Mouse (Mus musculus): Measurements from ENCODE around the gene Eci2. TPM values are rescaled to one million over a fixed set of nuclear protein-coding genes. Genes with fewer than 3 reads are reported as not detected.
"Not testable (repeated sequence)": the region's sequence is repeated elsewhere in the genome, so short reads cannot be mapped to it uniquely, and the experiment has no call there.

The Eci2 gene
- polyA plus RNA-seq, 1 experiment from 2014 or later = 141 TPM

DNA sequence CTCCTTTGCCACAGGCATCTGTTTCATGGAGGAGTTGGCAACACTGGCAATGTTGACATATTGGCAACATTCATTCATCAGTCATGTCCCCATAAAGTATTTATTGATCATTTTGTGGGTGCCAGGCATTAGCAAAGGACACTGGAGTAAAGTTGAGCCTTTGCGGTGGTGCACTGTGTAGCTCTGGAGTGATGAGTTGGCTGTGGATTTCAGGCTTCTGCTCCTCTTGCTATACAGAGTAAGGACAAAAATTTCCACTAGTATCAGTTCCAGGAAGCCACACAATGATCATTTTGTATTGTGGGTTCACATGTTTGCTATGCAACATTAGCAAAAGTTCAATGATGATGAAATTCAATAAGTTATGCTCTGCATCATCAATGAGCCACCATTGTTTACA lies 10.8 kb downstream of the Eci2 start:
- no peaks in the 10 kb centered on the region for H3K4me1 ChIP-seq (ENCODE audit: control insufficient read depth, insufficient read depth, low read length)
- ATAC-seq (ENCODE audit: insufficient number of reproducible peaks, low FRiP score, low TSS enrichment, low read depth) = no peak
- H3K36me3 ChIP-seq (ENCODE audit: control insufficient read depth, insufficient read depth, low read length) = no peaks in the 10 kb centered on the region
- H3K27me3 ChIP-seq (ENCODE audit: control insufficient read depth, insufficient read depth, low read length) = no peaks in the 10 kb centered on the region
- H3K9me3 ChIP-seq (ENCODE audit: control insufficient read depth, low read length) = no peaks in the 10 kb centered on the region
- no peak overlapping the region for H3K27ac ChIP-seq (replicated peaks; ENCODE audit: low read depth, low read length)
- 100% methylated on average over 1 of the region's 1 CpGs for WGBS
- no peak overlapping the region for H3K4me3 ChIP-seq (ENCODE audit: low read depth, low read length)
- H3K9ac ChIP-seq (ENCODE audit: low read length) = no peak overlapping the region
- no peak for DNase-seq (ENCODE audit: low spot score)
- H3K4me2 ChIP-seq (ENCODE audit: low read depth, severe bottlenecking) = no peak overlapping the region

GRCm38 (mm10) chr13:34995925-34996324 lies 31.0 kb downstream of the Eci2 start:
- H3K27ac ChIP-seq (replicated peaks; ENCODE audit: low read depth, low read length) = no peak overlapping the region
- no peaks in the 10 kb centered on the region for H3K36me3 ChIP-seq (ENCODE audit: control insufficient read depth, insufficient read depth, low read length)
- H3K9me3 ChIP-seq (ENCODE audit: control insufficient read depth, low read length) = no peaks in the 10 kb centered on the region
- H3K27me3 ChIP-seq (ENCODE audit: control insufficient read depth, insufficient read depth, low read length) = no peaks in the 10 kb centered on the region
- H3K4me1 ChIP-seq (ENCODE audit: control insufficient read depth, insufficient read depth, low read length) = 0 out of 2 replicates have a peak, but pooled peaks cover 6% of the 10 kb centered on the region
- no peak overlapping the region for H3K9ac ChIP-seq (ENCODE audit: low read length)
- no peak overlapping the region for H3K4me3 ChIP-seq (ENCODE audit: low read depth, low read length)
- H3K4me2 ChIP-seq (ENCODE audit: low read depth, severe bottlenecking) = no peak overlapping the region
- no peak for ATAC-seq (ENCODE audit: insufficient number of reproducible peaks, low FRiP score, low TSS enrichment, low read depth)
- WGBS = 88% methylated on average over 2 of the region's 2 CpGs
- DNase-seq (ENCODE audit: low spot score) = no peak

DNA sequence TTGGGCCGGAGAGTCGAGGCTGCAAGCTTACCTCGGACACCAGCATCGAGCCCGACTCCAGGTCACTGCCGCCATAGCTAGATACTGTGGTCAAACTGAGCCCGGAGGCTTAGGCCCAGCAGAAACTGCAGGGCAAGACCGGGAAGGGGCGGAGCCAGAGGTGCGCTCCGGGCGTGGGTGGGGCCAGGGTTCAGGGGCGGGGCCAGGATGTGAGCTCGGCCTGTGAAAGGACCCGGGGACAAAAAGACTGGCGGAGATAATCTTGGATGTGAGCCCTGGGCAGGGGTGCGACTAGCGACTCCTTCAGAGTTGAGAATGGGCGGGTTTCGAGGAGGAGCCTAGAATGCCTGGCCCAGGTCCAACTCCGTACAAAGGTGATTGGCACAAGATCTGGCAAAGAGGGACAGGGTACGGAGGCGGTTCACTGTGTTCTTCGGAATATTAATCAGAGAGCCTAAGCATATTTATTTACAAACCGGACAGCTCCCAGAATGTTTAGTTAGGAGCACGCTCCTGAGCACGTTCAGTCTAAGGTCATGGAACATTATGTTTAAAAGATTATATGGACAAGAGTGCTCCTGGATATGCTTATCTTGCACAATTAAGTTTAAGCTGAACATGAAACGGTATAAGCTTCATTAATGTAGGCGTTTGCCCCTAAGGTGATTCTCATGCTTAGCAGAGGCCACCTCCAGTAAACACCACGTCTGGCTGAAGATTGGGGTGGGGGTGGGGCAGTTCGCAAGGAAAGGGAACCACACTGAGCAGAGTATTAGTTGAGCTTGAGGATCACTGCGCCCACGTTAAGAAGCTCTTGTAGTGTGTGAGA lies 32.7 kb downstream of the Eci2 start:
- Histone ChIP-seq H3K36me3 (ENCODE audit: control insufficient read depth, insufficient read depth, low read length) (0 out of 2 replicates have a peak, but pooled peaks cover 2% of the 10 kb centered on the region), H3K9me3 (ENCODE audit: control insufficient read depth, low read length) (no peaks in the 10 kb centered on the region), H3K27me3 (ENCODE audit: control insufficient read depth, insufficient read depth, low read length) (no peaks in the 10 kb centered on the region), H3K4me1 (ENCODE audit: control insufficient read depth, insufficient read depth, low read length) (0 out of 2 replicates have a peak, but pooled peaks cover 6% of the 10 kb centered on the region), H3K4me3 (ENCODE audit: low read depth, low read length) (peak overlapping the region; percentile 62), H3K27ac (replicated peaks; ENCODE audit: low read depth, low read length) (peak overlapping the region; percentile 61; the same call in 1 of the 2 replicates), H3K4me2 (ENCODE audit: low read depth, severe bottlenecking) (peak overlapping the region; percentile 75), H3K9ac (ENCODE audit: low read length) (peak overlapping the region; percentile 91)
- WGBS = 1% methylated on average over 33 of the region's 33 CpGs
- DNase-seq (ENCODE audit: low spot score) = peak; percentile 97
- ATAC-seq (ENCODE audit: insufficient number of reproducible peaks, low FRiP score, low TSS enrichment, low read depth) = peak; percentile 97

DNA sequence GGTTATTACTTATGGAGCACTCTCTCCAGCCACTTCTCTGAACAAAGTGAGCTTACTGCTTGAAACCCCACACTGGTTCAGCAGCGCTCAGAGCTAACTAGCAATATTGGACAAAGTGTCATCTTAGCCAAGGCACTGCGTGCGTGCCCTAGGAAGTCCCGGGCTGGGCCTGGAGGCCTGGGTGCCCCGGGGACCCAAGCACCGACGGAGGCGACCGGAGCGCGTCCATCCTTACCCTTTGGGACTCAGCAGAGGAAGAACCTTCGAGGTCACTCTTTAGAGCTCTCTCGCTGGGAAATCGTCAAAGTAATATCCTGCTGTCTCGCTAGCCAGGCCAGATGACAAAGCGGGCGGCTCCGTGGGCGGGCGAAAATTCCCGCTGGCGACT lies 33.3 kb downstream of the Eci2 start:
- peak overlapping the region; percentile 61; the same call in 1 of the 2 replicates for H3K27ac ChIP-seq (replicated peaks; ENCODE audit: low read depth, low read length)
- WGBS = 1% methylated on average over 22 of the region's 22 CpGs
- DNase-seq (ENCODE audit: low spot score) (no peak), ATAC-seq (ENCODE audit: insufficient number of reproducible peaks, low FRiP score, low TSS enrichment, low read depth) (peak; percentile 55; the same call in 1 of the 2 replicates)
- H3K27me3 ChIP-seq (ENCODE audit: control insufficient read depth, insufficient read depth, low read length) = no peaks in the 10 kb centered on the region
- H3K36me3 ChIP-seq (ENCODE audit: control insufficient read depth, insufficient read depth, low read length) = 0 out of 2 replicates have a peak, but pooled peaks cover 2% of the 10 kb centered on the region
- peak overlapping the region; percentile 75 for H3K4me2 ChIP-seq (ENCODE audit: low read depth, severe bottlenecking)
- peak overlapping the region; percentile 91 for H3K9ac ChIP-seq (ENCODE audit: low read length)
- H3K4me3 ChIP-seq (ENCODE audit: low read depth, low read length) = peak overlapping the region; percentile 62
- 0 out of 2 replicates have a peak, but pooled peaks cover 6% of the 10 kb centered on the region for H3K4me1 ChIP-seq (ENCODE audit: control insufficient read depth, insufficient read depth, low read length)
- no peaks in the 10 kb centered on the region for H3K9me3 ChIP-seq (ENCODE audit: control insufficient read depth, low read length)

- 0 out of 2 replicates have a peak, but pooled peaks cover 2% of the 10 kb centered on the region for H3K36me3 ChIP-seq (ENCODE audit: control insufficient read depth, insufficient read depth, low read length)
- H3K9me3 ChIP-seq (ENCODE audit: control insufficient read depth, low read length) = no peaks in the 10 kb centered on the region
- H3K27ac ChIP-seq (replicated peaks; ENCODE audit: low read depth, low read length) = no peak overlapping the region
- H3K4me2 ChIP-seq (ENCODE audit: low read depth, severe bottlenecking) = peak overlapping the region; percentile 75
- 0 out of 2 replicates have a peak, but pooled peaks cover 6% of the 10 kb centered on the region for H3K4me1 ChIP-seq (ENCODE audit: control insufficient read depth, insufficient read depth, low read length)
- DNase-seq (ENCODE audit: low spot score) (peak; percentile 22), ATAC-seq (ENCODE audit: insufficient number of reproducible peaks, low FRiP score, low TSS enrichment, low read depth) (no peak)
- 80% methylated on average over 4 of the region's 4 CpGs for WGBS
- H3K27me3 ChIP-seq (ENCODE audit: control insufficient read depth, insufficient read depth, low read length) = no peaks in the 10 kb centered on the region
- H3K9ac ChIP-seq (ENCODE audit: low read length) = no peak overlapping the region
- H3K4me3 ChIP-seq (ENCODE audit: low read depth, low read length) = peak overlapping the region; percentile 62
Measured at GRCm38 (mm10) chr13:34993085-34993484, 33.8 kb downstream of the Eci2 start.

- H3K9me3 ChIP-seq (ENCODE audit: control insufficient read depth, low read length) = no peaks in the 10 kb centered on the region
- H3K27me3 ChIP-seq (ENCODE audit: control insufficient read depth, insufficient read depth, low read length) = no peaks in the 10 kb centered on the region
- H3K27ac ChIP-seq (replicated peaks; ENCODE audit: low read depth, low read length) = no peak overlapping the region
- H3K4me1 ChIP-seq (ENCODE audit: control insufficient read depth, insufficient read depth, low read length) = 0 out of 2 replicates have a peak, but pooled peaks cover 6% of the 10 kb centered on the region
- 77% methylated on average over 4 of the region's 4 CpGs for WGBS
- H3K4me2 ChIP-seq (ENCODE audit: low read depth, severe bottlenecking) = no peak overlapping the region
- H3K36me3 ChIP-seq (ENCODE audit: control insufficient read depth, insufficient read depth, low read length) = peaks cover 7% of the 10 kb centered on the region
- DNase-seq (ENCODE audit: low spot score) = no peak
- ATAC-seq (ENCODE audit: insufficient number of reproducible peaks, low FRiP score, low TSS enrichment, low read depth) = no peak
- no peak overlapping the region for H3K4me3 ChIP-seq (ENCODE audit: low read depth, low read length)
- H3K9ac ChIP-seq (ENCODE audit: low read length) = no peak overlapping the region
Measured at GRCm38 (mm10) chr13:34991581-34992273, 35.2 kb downstream of the Eci2 start.

DNA sequence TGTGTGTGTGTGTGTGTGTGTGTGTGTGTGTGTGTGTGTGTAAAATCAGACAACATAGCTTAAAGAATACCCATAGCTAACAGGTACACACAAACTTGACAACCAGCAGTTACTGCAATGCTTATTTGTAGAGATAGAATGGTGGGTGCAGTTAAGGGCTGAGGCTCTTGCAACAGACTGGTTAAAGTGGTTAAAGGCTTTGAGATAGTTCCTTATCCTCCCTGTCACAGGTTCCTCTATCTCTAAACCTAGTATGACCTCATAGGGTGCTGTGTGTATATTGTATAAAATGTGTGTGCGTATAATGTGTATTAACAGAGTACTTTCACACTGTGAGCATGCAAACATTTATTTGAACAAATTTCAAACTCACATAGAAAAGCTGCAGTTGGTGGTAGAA lies 43.4 kb downstream of the Eci2 start:
- H3K4me3 ChIP-seq (ENCODE audit: low read depth, low read length); H3K4me1 ChIP-seq (ENCODE audit: control insufficient read depth, insufficient read depth, low read length); H3K27ac ChIP-seq (replicated peaks; ENCODE audit: low read depth, low read length); ATAC-seq (ENCODE audit: insufficient number of reproducible peaks, low FRiP score, low TSS enrichment, low read depth); H3K9me3 ChIP-seq (ENCODE audit: control insufficient read depth, low read length); H3K9ac ChIP-seq (ENCODE audit: low read length); H3K27me3 ChIP-seq (ENCODE audit: control insufficient read depth, insufficient read depth, low read length); H3K4me2 ChIP-seq (ENCODE audit: low read depth, severe bottlenecking); DNase-seq (ENCODE audit: low spot score): not testable (repeated sequence)
- peaks cover 16% of the 10 kb centered on the region for H3K36me3 ChIP-seq (ENCODE audit: control insufficient read depth, insufficient read depth, low read length)
- 100% methylated on average over 1 of the region's 1 CpGs for WGBS

GRCm38 (mm10) chr13:34978635-34979034 lies 48.3 kb downstream of the Eci2 start:
- H3K4me2 ChIP-seq (ENCODE audit: low read depth, severe bottlenecking); H3K9ac ChIP-seq (ENCODE audit: low read length); H3K27ac ChIP-seq (replicated peaks; ENCODE audit: low read depth, low read length); ATAC-seq (ENCODE audit: insufficient number of reproducible peaks, low FRiP score, low TSS enrichment, low read depth); H3K4me1 ChIP-seq (ENCODE audit: control insufficient read depth, insufficient read depth, low read length); DNase-seq (ENCODE audit: low spot score); H3K27me3 ChIP-seq (ENCODE audit: control insufficient read depth, insufficient read depth, low read length); H3K4me3 ChIP-seq (ENCODE audit: low read depth, low read length); H3K9me3 ChIP-seq (ENCODE audit: control insufficient read depth, low read length): not testable (repeated sequence)
- 75% methylated on average over 5 of the region's 5 CpGs for WGBS
- H3K36me3 ChIP-seq (ENCODE audit: control insufficient read depth, insufficient read depth, low read length) = peaks cover 14% of the 10 kb centered on the region
